Mouse (Mus musculus) frontal cortex, postnatal 10 days (tissue): ENCODE data around the gene Dapk1.

Experiments
- DNase-seq, 2 experiments: peaks; one replicate each; pipeline ENCODE4 v3.0.0; 2022; ENCODE audit warnings: low spot score in 2 of 2, mixed read lengths in 1 of 2

The Dapk1 gene

GRCm38 (mm10) chr13:60664058-60664457, 62.3 kb downstream of the Dapk1 start:
- no peak for DNase-seq

GRCm38 (mm10) chr13:60664816-60665215, 63.1 kb downstream of the Dapk1 start:
- DNase-seq = no peak

- no peak for DNase-seq
Observed at GRCm38 (mm10) chr13:60665402-60665801, 63.7 kb downstream of the Dapk1 start.

- DNase-seq = no peak
Observed at GRCm38 (mm10) chr13:60668036-60668435, 66.3 kb downstream of the Dapk1 start.

- no peak for DNase-seq
Observed at GRCm38 (mm10) chr13:60670605-60671004, 68.9 kb downstream of the Dapk1 start.

- DNase-seq = no peak
Observed at GRCm38 (mm10) chr13:60671235-60671634, 69.5 kb downstream of the Dapk1 start.

- DNase-seq = no peak
Observed at GRCm38 (mm10) chr13:60672287-60672686, 70.5 kb downstream of the Dapk1 start.

GRCm38 (mm10) chr13:60672882-60673675, 71.3 kb downstream of the Dapk1 start:
- no peak for DNase-seq

- no peak for DNase-seq
Observed at GRCm38 (mm10) chr13:60674301-60674700, 72.6 kb downstream of the Dapk1 start.

- DNase-seq = no peak
Observed at GRCm38 (mm10) chr13:60674911-60675310, 73.2 kb downstream of the Dapk1 start.

GRCm38 (mm10) chr13:60675416-60675815, 73.7 kb downstream of the Dapk1 start:
- DNase-seq = no peak

- no peak for DNase-seq
Observed at GRCm38 (mm10) chr13:60678912-60679311, 77.2 kb downstream of the Dapk1 start.

GRCm38 (mm10) chr13:60682714-60683695, 81.3 kb downstream of the Dapk1 start:
- DNase-seq = no peak

GRCm38 (mm10) chr13:60684050-60684760, 82.5 kb downstream of the Dapk1 start:
- DNase-seq = peak in 1 of 2 experiments; percentile 39

- no peak for DNase-seq
Observed at GRCm38 (mm10) chr13:60684806-60685205, 83.1 kb downstream of the Dapk1 start.

- peak in 1 of 2 experiments; percentile 27 for DNase-seq
Observed at GRCm38 (mm10) chr13:60685216-60685615, 83.5 kb downstream of the Dapk1 start.

GRCm38 (mm10) chr13:60686024-60686663, 84.4 kb downstream of the Dapk1 start:
- no peak for DNase-seq

- no peak for DNase-seq
Observed at GRCm38 (mm10) chr13:60686967-60687366, 85.2 kb downstream of the Dapk1 start.

GRCm38 (mm10) chr13:60687462-60687861, 85.7 kb downstream of the Dapk1 start:
- DNase-seq = no peak

- no peak for DNase-seq
Observed at GRCm38 (mm10) chr13:60687891-60688290, 86.1 kb downstream of the Dapk1 start.

- no peak for DNase-seq
Observed at GRCm38 (mm10) chr13:60690921-60691320, 89.2 kb downstream of the Dapk1 start.
